Mouse (Mus musculus): ENCODE measurements around the gene Igsf9b. TPM values are rescaled to one million over a fixed set of nuclear protein-coding genes. Genes with fewer than 3 reads are reported as not detected.

Gene Igsf9b
- polyA plus RNA-seq, 1 experiment from 2014 or later: 2.4 TPM

DNA sequence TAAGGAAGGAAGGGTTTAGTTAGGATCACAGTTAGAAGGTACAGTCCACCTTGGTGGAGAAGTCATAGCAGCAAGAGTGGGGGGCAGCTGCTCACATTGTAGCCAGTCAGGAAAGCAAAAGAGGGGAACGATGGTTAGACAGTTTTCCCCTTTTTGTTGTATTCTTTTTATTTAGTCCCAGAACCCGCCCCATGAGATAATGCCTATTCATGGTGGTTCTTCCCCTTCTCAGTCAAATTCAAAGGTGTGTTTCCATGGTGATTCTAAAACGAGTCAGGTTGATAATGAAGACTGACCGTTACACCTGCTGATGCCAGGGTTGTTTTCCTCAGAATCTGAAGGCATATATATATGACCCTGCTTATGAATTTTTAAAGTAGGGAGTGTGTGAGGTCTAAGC lies 29.7 kb upstream of the Igsf9b start:
- WGBS: 77% methylated on average over 4 of the region's 4 CpGs
- Histone ChIP-seq H3K4me1 (ENCODE audit: control insufficient read depth, insufficient read depth, low read length) (no peaks in the 10 kb centered on the region), H3K4me2 (ENCODE audit: low read depth, low read length) (no peak overlapping the region), H3K9ac (replicated peaks; ENCODE audit: low read length) (no peak overlapping the region), H3K4me3 (ENCODE audit: low read depth, low read length) (no peak overlapping the region), H3K9me3 (replicated peaks; ENCODE audit: control insufficient read depth, low read length) (no peaks in the 10 kb centered on the region), H3K36me3 (replicated peaks; ENCODE audit: control insufficient read depth, insufficient read depth, low read depth, low read length) (no peaks in the 10 kb centered on the region), H3K27me3 (ENCODE audit: control insufficient read depth, insufficient read depth, low read length) (no peaks in the 10 kb centered on the region), H3K27ac (replicated peaks; ENCODE audit: low read depth, low read length) (no peak overlapping the region)
- ATAC-seq (replicated peaks; ENCODE audit: insufficient number of reproducible peaks, low FRiP score, low TSS enrichment, low read depth) (no peak), DNase-seq (ENCODE audit: low spot score) (no peak)

DNA sequence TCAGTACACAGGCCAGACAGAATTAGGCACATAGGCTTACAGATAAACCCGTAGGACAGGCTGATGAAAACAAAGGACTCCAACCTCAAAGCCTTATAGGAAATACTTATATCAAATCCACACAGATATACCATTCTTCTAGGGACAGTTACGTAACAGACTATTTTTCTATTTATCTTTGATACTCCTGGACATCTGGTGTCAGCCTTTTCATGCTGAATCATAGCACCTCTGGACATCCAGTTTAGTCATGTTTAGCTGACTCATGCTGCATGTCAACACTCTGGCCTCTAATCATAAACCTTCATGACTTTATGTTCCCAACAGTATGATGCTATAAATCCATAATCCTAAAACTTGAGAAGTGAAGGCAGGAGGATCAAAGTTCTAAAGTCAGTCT lies 29.1 kb upstream of the Igsf9b start:
- WGBS: 89% methylated on average over 2 of the region's 2 CpGs
- Histone ChIP-seq H3K27ac (replicated peaks; ENCODE audit: low read depth, low read length) (no peak overlapping the region), H3K9ac (replicated peaks; ENCODE audit: low read length) (no peak overlapping the region), H3K27me3 (ENCODE audit: control insufficient read depth, insufficient read depth, low read length) (no peaks in the 10 kb centered on the region), H3K4me1 (ENCODE audit: control insufficient read depth, insufficient read depth, low read length) (no peaks in the 10 kb centered on the region), H3K9me3 (replicated peaks; ENCODE audit: control insufficient read depth, low read length) (no peaks in the 10 kb centered on the region), H3K4me3 (ENCODE audit: low read depth, low read length) (no peak overlapping the region), H3K36me3 (replicated peaks; ENCODE audit: control insufficient read depth, insufficient read depth, low read depth, low read length) (no peaks in the 10 kb centered on the region), H3K4me2 (ENCODE audit: low read depth, low read length) (no peak overlapping the region)
- no peak for ATAC-seq (replicated peaks; ENCODE audit: insufficient number of reproducible peaks, low FRiP score, low TSS enrichment, low read depth)
- no peak for DNase-seq (ENCODE audit: low spot score)

DNA sequence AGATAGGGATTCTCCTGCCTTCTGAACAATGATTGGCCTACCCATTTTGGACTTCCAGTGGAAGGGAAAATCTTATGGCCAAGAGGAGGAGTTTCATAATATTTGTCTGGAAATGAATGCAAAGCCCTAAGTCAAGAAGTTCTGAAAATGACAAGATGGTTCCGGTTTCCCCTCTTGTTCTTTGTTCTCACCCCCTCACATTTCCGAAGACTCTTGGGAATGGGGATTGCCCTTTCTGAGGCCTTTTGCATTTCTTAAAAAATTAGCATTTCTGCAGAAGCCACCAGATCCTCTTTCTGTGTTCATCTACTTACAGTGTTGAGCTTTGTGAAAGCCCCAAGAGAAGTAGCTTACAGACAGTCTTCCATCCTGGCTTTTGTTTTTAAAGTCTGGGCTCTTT lies 27.1 kb upstream of the Igsf9b start:
- Histone ChIP-seq H3K9me3 (replicated peaks; ENCODE audit: control insufficient read depth, low read length) (no peaks in the 10 kb centered on the region), H3K4me2 (ENCODE audit: low read depth, low read length) (no peak overlapping the region), H3K27me3 (ENCODE audit: control insufficient read depth, insufficient read depth, low read length) (no peaks in the 10 kb centered on the region), H3K9ac (replicated peaks; ENCODE audit: low read length) (no peak overlapping the region), H3K4me1 (ENCODE audit: control insufficient read depth, insufficient read depth, low read length) (no peaks in the 10 kb centered on the region), H3K27ac (replicated peaks; ENCODE audit: low read depth, low read length) (no peak overlapping the region), H3K36me3 (replicated peaks; ENCODE audit: control insufficient read depth, insufficient read depth, low read depth, low read length) (no peaks in the 10 kb centered on the region), H3K4me3 (ENCODE audit: low read depth, low read length) (no peak overlapping the region)
- no peak for DNase-seq (ENCODE audit: low spot score)
- 88% methylated on average over 2 of the region's 2 CpGs for WGBS
- no peak for ATAC-seq (replicated peaks; ENCODE audit: insufficient number of reproducible peaks, low FRiP score, low TSS enrichment, low read depth)

DNA sequence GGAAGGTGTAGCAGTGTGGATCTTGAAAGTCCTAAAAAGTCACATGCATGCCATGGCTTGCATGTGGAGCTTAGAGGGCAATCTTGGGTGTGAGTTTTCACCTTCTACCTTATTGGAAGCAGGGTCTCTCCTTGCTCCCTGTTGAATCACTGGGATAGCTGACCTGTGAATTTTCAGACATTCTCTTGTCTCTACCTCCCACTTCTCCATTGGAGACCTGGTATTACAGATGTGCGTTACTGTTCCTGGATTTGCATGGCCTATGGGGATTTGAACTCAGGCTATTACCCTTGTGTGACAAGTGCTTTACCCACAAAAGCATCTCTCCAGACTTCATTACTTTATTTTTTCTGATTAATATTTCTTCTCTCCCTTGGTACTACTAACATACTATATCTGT lies 26.1 kb upstream of the Igsf9b start:
- Histone ChIP-seq H3K4me1 (ENCODE audit: control insufficient read depth, insufficient read depth, low read length) (no peaks in the 10 kb centered on the region), H3K9ac (replicated peaks; ENCODE audit: low read length) (no peak overlapping the region), H3K27ac (replicated peaks; ENCODE audit: low read depth, low read length) (no peak overlapping the region), H3K36me3 (replicated peaks; ENCODE audit: control insufficient read depth, insufficient read depth, low read depth, low read length) (no peaks in the 10 kb centered on the region), H3K4me3 (ENCODE audit: low read depth, low read length) (no peak overlapping the region), H3K9me3 (replicated peaks; ENCODE audit: control insufficient read depth, low read length) (no peaks in the 10 kb centered on the region), H3K4me2 (ENCODE audit: low read depth, low read length) (no peak overlapping the region), H3K27me3 (ENCODE audit: control insufficient read depth, insufficient read depth, low read length) (no peaks in the 10 kb centered on the region)
- no peak for ATAC-seq (replicated peaks; ENCODE audit: insufficient number of reproducible peaks, low FRiP score, low TSS enrichment, low read depth)
- 97% methylated on average over 1 of the region's 1 CpGs for WGBS
- DNase-seq (ENCODE audit: low spot score): no peak

DNA sequence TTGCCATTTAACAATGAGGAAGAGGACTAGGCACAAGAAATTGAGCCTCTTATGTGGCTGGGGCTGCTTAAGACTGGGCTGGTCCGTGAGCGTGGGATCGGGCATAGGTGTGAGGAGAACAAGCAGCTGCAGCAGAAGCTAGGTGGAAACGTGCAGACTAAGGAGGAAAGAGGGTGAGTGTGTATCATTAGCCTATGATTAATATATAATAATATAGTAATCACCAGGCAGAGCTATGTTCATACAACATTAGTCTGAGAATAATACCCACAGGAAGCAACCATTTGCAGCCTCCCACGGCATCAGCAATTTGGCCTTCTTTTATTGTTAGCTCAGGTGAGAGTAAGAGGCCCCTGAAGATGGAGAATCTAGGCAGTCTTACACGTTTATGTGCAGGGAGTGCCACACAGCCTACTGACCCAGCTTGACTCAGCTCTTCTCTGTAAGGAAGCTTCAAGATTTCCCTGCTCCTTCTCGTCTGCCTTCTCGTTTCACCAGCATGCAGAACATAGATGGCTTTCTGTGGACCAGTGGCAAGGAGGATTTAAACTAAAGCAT lies 22.6 kb upstream of the Igsf9b start:
- Histone ChIP-seq H3K36me3 (replicated peaks; ENCODE audit: control insufficient read depth, insufficient read depth, low read depth, low read length) (no peaks in the 10 kb centered on the region), H3K27me3 (ENCODE audit: control insufficient read depth, insufficient read depth, low read length) (no peaks in the 10 kb centered on the region), H3K4me3 (ENCODE audit: low read depth, low read length) (no peak overlapping the region), H3K9me3 (replicated peaks; ENCODE audit: control insufficient read depth, low read length) (no peaks in the 10 kb centered on the region), H3K4me1 (ENCODE audit: control insufficient read depth, insufficient read depth, low read length) (no peaks in the 10 kb centered on the region), H3K27ac (replicated peaks; ENCODE audit: low read depth, low read length) (no peak overlapping the region), H3K4me2 (ENCODE audit: low read depth, low read length) (no peak overlapping the region), H3K9ac (replicated peaks; ENCODE audit: low read length) (no peak overlapping the region)
- ATAC-seq (replicated peaks; ENCODE audit: insufficient number of reproducible peaks, low FRiP score, low TSS enrichment, low read depth) (no peak), DNase-seq (ENCODE audit: low spot score) (no peak)
- 77% methylated on average over 8 of the region's 8 CpGs for WGBS

DNA sequence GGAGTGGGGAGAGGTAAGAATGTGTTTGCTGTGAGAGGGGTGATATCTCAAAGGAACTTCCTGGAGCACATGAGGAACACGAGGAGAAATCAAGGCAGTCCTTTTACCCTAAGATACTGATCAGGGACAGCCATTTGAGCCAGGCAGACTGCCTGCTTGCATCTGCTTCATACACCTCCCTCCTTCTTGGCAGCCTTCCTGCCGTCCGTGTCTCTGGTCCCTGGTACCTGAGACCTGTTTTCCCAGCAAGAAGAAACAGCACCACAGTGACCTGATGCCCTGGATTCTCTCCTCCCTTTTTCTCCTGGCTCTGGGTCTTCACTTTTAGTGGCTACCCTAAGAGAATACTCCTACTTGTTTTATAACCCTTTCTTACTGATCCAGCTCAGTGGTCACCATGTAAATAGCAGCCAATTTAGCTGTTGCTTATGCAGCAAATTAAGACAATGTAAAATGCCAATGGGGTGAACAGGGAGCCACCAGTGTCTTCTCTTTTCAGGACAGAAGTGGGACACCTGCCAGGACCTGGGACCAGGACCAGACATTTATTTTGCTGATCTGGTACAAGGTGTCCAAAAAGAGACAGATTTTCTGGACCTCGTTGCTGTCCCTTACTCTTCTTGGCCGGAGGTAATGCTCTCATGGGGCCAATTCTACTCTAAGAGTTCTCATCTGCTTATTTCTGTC lies 21.5 kb upstream of the Igsf9b start:
- Histone ChIP-seq H3K4me2 (ENCODE audit: low read depth, low read length) (no peak overlapping the region), H3K9me3 (replicated peaks; ENCODE audit: control insufficient read depth, low read length) (no peaks in the 10 kb centered on the region), H3K4me3 (ENCODE audit: low read depth, low read length) (no peak overlapping the region), H3K9ac (replicated peaks; ENCODE audit: low read length) (no peak overlapping the region), H3K27ac (replicated peaks; ENCODE audit: low read depth, low read length) (no peak overlapping the region), H3K27me3 (ENCODE audit: control insufficient read depth, insufficient read depth, low read length) (no peaks in the 10 kb centered on the region), H3K4me1 (ENCODE audit: control insufficient read depth, insufficient read depth, low read length) (no peaks in the 10 kb centered on the region), H3K36me3 (replicated peaks; ENCODE audit: control insufficient read depth, insufficient read depth, low read depth, low read length) (no peaks in the 10 kb centered on the region)
- 69% methylated on average over 5 of the region's 5 CpGs for WGBS
- DNase-seq (ENCODE audit: low spot score) (no peak), ATAC-seq (replicated peaks; ENCODE audit: insufficient number of reproducible peaks, low FRiP score, low TSS enrichment, low read depth) (no peak)

DNA sequence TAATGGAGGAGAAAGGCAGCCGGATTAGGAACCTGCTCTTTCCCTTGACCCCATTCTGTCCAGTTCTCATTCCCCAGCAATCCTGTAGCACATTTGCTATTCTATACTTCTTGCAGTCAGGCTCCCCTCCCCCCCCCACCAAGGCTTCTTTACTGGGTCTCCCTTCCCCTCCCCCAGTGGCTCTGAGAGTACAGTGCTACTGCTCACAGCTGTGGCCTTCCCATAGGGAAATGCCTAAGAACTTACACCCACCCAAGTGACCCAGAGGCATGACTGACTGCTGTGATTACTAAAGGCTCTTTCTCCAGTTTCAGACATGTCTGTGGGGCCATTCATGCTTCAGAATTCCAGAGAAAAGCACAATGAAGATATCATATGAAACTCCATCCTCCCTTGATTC lies 20.0 kb upstream of the Igsf9b start:
- Histone ChIP-seq H3K4me2 (ENCODE audit: low read depth, low read length) (no peak overlapping the region), H3K36me3 (replicated peaks; ENCODE audit: control insufficient read depth, insufficient read depth, low read depth, low read length) (no peaks in the 10 kb centered on the region), H3K9ac (replicated peaks; ENCODE audit: low read length) (no peak overlapping the region), H3K4me1 (ENCODE audit: control insufficient read depth, insufficient read depth, low read length) (no peaks in the 10 kb centered on the region), H3K27ac (replicated peaks; ENCODE audit: low read depth, low read length) (no peak overlapping the region), H3K9me3 (replicated peaks; ENCODE audit: control insufficient read depth, low read length) (no peaks in the 10 kb centered on the region), H3K4me3 (ENCODE audit: low read depth, low read length) (no peak overlapping the region), H3K27me3 (ENCODE audit: control insufficient read depth, insufficient read depth, low read length) (no peaks in the 10 kb centered on the region)
- DNase-seq (ENCODE audit: low spot score): peak; percentile 53
- ATAC-seq (replicated peaks; ENCODE audit: insufficient number of reproducible peaks, low FRiP score, low TSS enrichment, low read depth): 0 out of 2 replicates have a peak, but pooled peaks have one; percentile 62
- WGBS: 69% methylated on average over 1 of the region's 1 CpGs

DNA sequence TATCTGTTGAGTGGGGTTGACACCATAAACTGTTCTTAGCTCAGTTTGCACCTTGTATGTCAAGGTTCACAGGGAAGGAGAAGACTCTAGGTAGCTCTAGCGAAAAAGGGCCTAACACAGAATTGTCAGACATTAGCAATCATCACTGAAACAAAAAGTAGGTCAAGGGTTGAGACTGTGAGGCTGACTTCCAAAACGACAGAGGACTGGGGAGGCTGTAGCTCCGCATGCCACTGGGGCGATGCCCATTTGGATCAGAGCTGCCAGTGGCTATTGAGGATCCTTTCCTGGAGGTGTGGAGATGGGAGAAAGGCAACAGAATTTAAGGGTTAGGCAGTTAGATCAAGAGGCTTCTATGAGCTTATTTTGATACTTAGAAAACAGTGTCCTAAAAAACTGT lies 18.0 kb upstream of the Igsf9b start:
- Histone ChIP-seq H3K4me2 (ENCODE audit: low read depth, low read length) (no peak overlapping the region), H3K9me3 (replicated peaks; ENCODE audit: control insufficient read depth, low read length) (no peaks in the 10 kb centered on the region), H3K4me1 (ENCODE audit: control insufficient read depth, insufficient read depth, low read length) (no peaks in the 10 kb centered on the region), H3K27me3 (ENCODE audit: control insufficient read depth, insufficient read depth, low read length) (no peaks in the 10 kb centered on the region), H3K9ac (replicated peaks; ENCODE audit: low read length) (no peak overlapping the region), H3K27ac (replicated peaks; ENCODE audit: low read depth, low read length) (no peak overlapping the region), H3K4me3 (ENCODE audit: low read depth, low read length) (no peak overlapping the region), H3K36me3 (replicated peaks; ENCODE audit: control insufficient read depth, insufficient read depth, low read depth, low read length) (no peaks in the 10 kb centered on the region)
- DNase-seq (ENCODE audit: low spot score) (no peak), ATAC-seq (replicated peaks; ENCODE audit: insufficient number of reproducible peaks, low FRiP score, low TSS enrichment, low read depth) (no peak)
- 76% methylated on average over 4 of the region's 4 CpGs for WGBS

Measured in embryonic facial prominence, embryonic 11.5 days (tissue).